Mouse (Mus musculus): ENCODE data around the gene Wdr90.

- no peak for TF ChIP-seq CTCF (IDR thresholded peaks at IDR 0.05; ENCODE audit: extremely low read depth, insufficient read depth, insufficient read length, insufficient replicate concordance)
- TF ChIP-seq POLR2A (IDR thresholded peaks at IDR 0.05; ENCODE audit: low read depth, low read length) = no peak
Observed at GRCm38 (mm10) chr17:25878611-25879180, 17.4 kb upstream of the Wdr90 start.
